Mouse (Mus musculus): Measurements from ENCODE around the gene Unc119.

DNA sequence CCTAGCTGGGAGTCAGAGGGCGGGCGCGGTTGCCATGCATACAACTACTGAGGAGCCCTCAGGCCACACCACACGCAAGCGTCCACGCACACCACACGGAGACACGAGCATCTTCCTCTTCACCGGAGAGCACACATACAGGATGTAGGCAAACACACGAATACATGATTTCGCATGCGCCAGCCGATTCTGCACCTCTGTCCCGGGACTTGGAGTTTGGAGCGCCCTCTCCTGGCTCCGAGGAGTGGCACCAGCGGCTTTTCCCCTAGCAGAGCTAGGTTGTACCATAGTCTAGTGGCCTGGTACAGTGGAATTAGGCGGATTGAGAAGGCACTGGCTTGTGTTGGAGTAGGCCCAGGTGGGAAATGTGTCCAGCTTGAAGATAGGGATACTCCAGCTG, 54.1 kb downstream of the Unc119 start:
- TF ChIP-seq CTCF (IDR thresholded peaks at IDR 0.05; ENCODE audit: low read depth, low read length) (peak; percentile 73), POLR2A (IDR thresholded peaks at IDR 0.05; ENCODE audit: borderline replicate concordance, low read depth, low read length) (no peak)
